Mouse (Mus musculus): Measurements from ENCODE around the gene Sash1.
A peak's percentile ranks its signal among the peaks of the same experiment; 100 is the strongest.

Gene Sash1

DNA sequence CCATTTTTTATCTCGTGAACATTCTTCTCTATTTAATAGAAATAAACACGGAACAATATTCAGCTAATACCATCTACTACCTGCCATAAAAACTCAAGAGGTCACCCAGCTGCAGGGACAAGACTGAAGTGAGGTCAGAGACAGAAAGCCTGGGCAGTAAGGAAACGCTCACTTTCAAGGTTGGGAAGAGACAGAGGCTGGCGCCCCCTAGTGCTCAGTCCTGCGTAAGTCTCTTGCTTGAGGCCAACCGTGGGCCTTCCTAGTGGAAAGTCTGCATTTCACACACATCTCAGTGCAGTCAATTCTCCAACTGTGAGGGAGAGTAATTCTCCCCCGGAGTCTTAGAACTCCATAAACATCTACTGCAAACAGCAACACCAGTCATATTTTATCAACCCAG lies 90.5 kb downstream of the Sash1 start:
- peak in 1 of 2 experiments; percentile 65 for DNase-seq (ENCODE audit: low spot score in 2 of 2)

GRCm38 (mm10) chr10:8792412-8792811 lies 93.5 kb downstream of the Sash1 start:
- DNase-seq (ENCODE audit: low spot score in 2 of 2), result peak in 1 of 2 experiments; percentile 67

- DNase-seq (ENCODE audit: low spot score in 2 of 2), result no peak
Measured at GRCm38 (mm10) chr10:8789096-8789495, 96.8 kb downstream of the Sash1 start.

- no peak for DNase-seq (ENCODE audit: low spot score in 2 of 2)
Measured at GRCm38 (mm10) chr10:8787221-8787620, 98.6 kb downstream of the Sash1 start.

- no peak for DNase-seq (ENCODE audit: low spot score in 2 of 2)
Measured at GRCm38 (mm10) chr10:8785451-8786145, 100.3 kb downstream of the Sash1 start.

DNA sequence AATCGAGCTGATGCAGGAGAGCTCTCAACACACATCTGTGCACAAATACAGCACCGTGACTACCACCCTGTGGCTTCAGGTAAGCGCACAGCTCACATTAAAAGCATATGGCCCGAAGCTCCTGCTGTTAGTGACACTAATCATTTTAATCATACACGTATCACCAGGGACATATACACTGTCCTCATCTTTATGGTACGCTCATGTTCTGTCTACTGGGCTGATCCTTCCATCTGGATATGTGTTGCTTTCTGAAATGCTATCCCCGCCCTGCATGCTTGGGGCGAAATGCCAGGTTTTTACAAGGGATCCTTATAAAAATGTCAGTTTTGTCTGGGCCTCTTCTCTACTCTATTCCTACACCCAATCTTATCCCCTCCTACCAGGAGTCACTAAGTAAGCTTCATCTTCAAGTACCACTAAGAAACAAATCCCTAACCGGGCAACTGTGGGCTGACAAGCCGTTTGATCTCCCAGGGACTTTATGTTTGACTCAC lies 103.9 kb downstream of the Sash1 start:
- DNase-seq (ENCODE audit: low spot score in 2 of 2), result no peak

- DNase-seq (ENCODE audit: low spot score in 2 of 2), result no peak
Measured at GRCm38 (mm10) chr10:8779842-8780241, 106.0 kb downstream of the Sash1 start.

- DNase-seq (ENCODE audit: low spot score in 2 of 2), result no peak
Measured at GRCm38 (mm10) chr10:8778845-8779244, 107.0 kb downstream of the Sash1 start.

GRCm38 (mm10) chr10:8777552-8778253 lies 108.2 kb downstream of the Sash1 start:
- DNase-seq (ENCODE audit: low spot score in 2 of 2), result no peak

GRCm38 (mm10) chr10:8776791-8777190 lies 109.1 kb downstream of the Sash1 start:
- no peak for DNase-seq (ENCODE audit: low spot score in 2 of 2)

DNA sequence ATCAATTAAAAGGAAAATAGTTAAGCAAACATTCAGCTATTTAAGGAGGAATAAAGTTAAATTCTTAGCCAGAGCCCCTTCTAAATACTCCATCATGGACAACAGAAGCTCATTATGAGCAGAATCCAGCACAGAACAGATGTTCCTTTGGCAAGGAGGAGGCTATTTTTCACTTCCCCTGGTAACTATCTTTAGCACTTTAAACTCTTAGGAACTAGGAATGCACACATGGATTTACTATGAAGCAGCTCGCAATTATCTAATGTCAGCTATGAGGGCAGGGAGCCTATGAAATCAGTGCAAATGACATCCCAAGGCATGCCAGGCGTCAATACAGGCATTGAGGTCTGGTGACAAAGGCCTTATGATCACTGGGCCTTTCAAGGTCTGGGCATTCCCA lies 110.1 kb downstream of the Sash1 start:
- DNase-seq (ENCODE audit: low spot score in 2 of 2), result peak in 1 of 2 experiments; percentile 74

- peak; percentile 73 to 76 for DNase-seq (ENCODE audit: low spot score in 2 of 2)
Measured at GRCm38 (mm10) chr10:8772464-8773209, 113.2 kb downstream of the Sash1 start.

GRCm38 (mm10) chr10:8770931-8771653 lies 114.8 kb downstream of the Sash1 start:
- no peak for DNase-seq (ENCODE audit: low spot score in 2 of 2)

- peak; percentile 74 to 76 for DNase-seq (ENCODE audit: low spot score in 2 of 2)
Measured at GRCm38 (mm10) chr10:8768654-8769053, 117.2 kb downstream of the Sash1 start.

GRCm38 (mm10) chr10:8767381-8767780 lies 118.5 kb downstream of the Sash1 start:
- peak; percentile 53 to 54 for DNase-seq (ENCODE audit: low spot score in 2 of 2)

GRCm38 (mm10) chr10:8765922-8766522 lies 119.8 kb downstream of the Sash1 start:
- no peak for DNase-seq (ENCODE audit: low spot score in 2 of 2)

DNA sequence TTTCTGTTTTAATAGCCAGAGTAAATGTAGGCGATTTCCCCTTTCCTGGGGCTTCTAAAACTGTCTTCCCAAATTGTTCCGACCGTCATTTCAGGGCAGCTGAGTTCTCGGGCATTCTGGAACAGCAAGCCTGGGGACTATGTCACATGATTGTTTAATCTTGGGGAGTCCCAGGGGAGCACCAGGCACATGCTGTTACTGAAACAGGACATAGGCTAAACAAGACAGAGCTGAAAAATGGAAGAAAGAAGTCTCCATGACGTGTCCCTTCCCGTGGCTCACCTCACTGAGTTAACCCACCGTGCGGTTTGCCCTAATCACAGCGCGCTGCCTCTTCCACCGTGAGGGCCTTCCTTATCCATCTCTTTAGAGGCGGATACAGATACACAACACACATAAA lies 123.1 kb downstream of the Sash1 start:
- peak; percentile 49 to 66 for DNase-seq (ENCODE audit: low spot score in 2 of 2)

- peak; percentile 64 to 73 for DNase-seq (ENCODE audit: low spot score in 2 of 2)
Measured at GRCm38 (mm10) chr10:8762209-8762701, 123.6 kb downstream of the Sash1 start.

GRCm38 (mm10) chr10:8761656-8762055 lies 124.2 kb downstream of the Sash1 start:
- DNase-seq (ENCODE audit: low spot score in 2 of 2), result no peak

- DNase-seq (ENCODE audit: low spot score in 2 of 2), result peak; percentile 65 to 70
Measured at GRCm38 (mm10) chr10:8760598-8760997, 125.3 kb downstream of the Sash1 start.

DNA sequence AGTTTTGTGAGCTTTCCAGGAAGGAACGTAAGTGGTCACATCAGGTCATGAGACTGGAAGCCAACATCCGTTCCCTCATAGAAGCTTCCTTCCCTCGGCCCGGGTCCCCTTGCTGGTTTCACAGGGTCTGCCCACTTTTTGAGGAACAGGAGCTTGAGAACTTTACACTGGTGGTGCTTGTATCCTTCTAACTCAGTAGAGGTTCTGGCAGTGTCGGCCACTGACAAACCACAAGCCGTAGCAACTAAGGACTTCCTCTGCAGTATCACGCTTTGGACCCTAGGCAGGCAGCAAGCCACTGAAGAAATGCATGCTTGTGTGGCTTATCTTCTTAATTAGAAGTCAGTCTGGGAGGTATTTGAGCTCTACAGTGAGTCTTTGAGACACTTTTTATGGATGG lies 126.6 kb downstream of the Sash1 start:
- peak; percentile 48 to 67 for DNase-seq (ENCODE audit: low spot score in 2 of 2)

Data from heart, adult 9 months (tissue).